Mouse (Mus musculus) adrenal gland, postnatal 36 days (tissue): Measurements from ENCODE around the gene Ctdsp1. TPM values are rescaled to one million over a fixed set of nuclear protein-coding genes. Genes with fewer than 3 reads are reported as not detected.

ENCODE experiments used
- DNase-seq, 2 experiments: peaks; one replicate each; pipeline ENCODE4 v3.0.0; 2021; ENCODE audit warnings: mixed read lengths in 1 of 2
- total RNA-seq, 2 experiments: library from RNA; stranded (reverse); gene quantifications; 2 replicates each; pipeline ENCODE4 v1.2.3; 2021

Gene Ctdsp1
- total RNA-seq, 2 experiments from 2014 or later: 128 to 176 TPM

DNA sequence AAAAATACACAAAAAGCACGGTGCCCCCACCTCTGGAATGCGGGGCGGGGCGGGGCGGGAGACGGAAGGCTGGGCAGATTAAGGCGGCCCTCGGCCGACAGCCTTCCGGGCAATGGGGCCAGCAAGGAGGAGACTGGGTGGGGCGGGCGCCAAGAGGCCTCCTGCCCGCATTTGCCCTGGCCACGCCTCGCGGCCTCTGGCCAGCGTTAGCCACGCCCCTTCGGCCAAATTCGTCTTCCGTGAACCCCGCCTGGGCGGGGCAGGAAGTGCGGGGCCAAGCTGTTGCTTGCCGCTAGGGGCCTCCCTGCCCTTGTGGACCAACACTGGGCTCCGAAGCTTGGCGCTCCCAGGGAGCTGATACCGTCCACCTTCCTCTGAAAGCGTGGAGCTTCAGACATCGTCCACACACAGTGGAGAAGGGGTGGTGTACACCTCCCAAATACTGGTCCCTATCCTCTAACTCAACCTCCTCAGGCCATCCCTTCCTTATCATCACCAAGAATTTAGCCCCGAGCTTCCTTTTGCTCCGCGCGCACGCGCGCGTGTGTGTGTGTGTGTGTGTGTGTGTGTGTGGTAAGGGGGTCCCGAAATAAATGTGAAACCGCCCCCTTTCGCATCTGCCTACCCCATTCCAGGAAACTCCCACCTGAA, 6.1 kb downstream of the Ctdsp1 start:
- DNase-seq: peak; percentile 100

DNA sequence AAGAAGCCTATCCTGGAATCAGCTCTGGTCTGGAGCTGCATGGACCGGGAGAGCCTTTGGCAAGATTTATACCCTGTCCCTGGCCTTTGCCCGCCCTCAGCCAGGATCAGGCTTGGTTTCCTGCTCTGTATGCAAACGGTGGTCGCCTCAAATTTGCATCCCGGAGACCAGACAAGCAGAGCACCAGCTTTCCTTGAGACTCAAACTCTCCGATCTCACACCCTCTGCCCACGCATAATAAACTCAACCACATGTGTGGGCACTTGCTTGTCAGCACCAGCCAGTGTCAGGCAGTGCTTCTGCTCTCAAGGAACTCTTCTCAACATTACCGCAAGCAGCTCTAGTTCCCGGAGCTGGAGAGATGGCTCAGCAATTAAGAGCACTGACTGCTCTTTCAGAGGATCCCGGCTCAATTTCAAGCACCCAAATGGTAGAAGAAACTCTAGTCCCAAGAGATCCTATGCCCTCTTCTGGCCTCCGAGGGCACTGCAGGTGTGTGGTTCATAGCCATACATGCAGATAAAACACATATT, 6.7 kb downstream of the Ctdsp1 start:
- DNase-seq: peak; percentile 78 to 83

DNA sequence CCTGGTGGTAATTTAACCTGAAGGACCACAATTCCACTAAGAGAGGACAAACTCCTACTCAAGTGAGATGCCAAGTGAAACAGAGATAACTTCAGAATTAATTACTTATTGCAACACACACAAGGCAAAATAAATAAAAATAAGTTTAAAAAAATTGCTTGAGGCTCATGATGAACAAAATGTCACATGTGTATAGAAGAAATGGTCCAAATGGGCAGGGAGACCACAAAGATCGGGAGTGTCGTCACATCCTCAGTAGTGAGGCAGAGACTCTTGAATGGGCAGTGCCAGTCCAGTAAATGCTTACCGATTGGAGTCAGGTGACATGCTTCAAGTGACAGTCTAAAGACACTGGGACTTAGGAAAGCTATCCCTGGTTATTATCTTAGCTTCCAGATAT, 9.2 kb downstream of the Ctdsp1 start:
- no peak for DNase-seq

DNA sequence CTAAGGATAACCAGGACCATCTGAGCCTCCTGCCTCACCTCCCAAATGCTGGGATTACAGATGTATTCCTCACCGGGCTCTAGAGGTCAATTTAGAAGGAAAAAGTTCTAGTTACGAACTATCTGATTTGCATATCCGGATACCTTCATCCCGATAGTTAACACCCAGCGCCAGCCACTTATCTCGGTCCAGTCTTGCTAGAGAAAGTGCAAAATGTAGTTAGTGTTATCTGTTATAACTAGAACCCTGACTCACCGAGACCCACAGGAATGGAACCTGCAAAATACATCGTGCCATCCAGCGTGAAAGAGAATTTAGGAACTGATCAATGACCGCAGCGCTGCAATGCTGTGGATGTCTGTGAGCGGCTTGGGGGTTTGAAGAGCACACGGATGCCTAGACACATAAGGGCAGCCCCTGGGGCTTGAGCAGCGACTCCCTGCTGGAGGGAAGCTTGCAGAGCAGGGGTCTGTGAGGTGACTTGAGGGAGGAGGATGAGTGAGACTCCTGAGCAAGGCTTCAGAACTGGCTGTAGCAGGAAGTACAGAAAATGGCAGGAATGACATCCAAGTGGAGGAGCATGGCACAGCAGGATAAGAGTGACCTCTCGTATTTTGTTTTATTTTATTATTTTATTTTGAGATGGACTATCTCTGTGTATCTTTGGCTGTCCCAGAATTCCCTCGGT, 9.8 kb downstream of the Ctdsp1 start:
- DNase-seq: no peak

DNA sequence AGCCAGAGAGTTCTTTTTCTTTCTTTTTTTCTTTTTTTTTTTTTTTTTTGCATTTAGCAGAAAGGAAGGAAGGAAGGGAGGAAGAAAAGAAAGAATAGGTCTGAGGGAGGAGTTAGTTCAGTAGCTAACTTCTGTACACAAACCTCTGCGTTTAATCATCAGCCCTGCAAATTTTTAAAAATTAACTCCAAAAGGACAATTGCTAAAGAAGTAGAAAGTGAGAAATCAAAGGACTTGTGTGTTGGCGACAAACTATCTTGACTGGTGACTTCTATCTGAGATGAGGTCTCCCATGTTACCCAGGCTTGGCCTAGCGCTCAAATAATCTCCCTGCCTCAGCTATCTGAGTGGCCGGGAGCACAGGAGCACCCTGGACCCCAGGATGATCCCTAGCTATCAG, 12.9 kb downstream of the Ctdsp1 start:
- no peak for DNase-seq

DNA sequence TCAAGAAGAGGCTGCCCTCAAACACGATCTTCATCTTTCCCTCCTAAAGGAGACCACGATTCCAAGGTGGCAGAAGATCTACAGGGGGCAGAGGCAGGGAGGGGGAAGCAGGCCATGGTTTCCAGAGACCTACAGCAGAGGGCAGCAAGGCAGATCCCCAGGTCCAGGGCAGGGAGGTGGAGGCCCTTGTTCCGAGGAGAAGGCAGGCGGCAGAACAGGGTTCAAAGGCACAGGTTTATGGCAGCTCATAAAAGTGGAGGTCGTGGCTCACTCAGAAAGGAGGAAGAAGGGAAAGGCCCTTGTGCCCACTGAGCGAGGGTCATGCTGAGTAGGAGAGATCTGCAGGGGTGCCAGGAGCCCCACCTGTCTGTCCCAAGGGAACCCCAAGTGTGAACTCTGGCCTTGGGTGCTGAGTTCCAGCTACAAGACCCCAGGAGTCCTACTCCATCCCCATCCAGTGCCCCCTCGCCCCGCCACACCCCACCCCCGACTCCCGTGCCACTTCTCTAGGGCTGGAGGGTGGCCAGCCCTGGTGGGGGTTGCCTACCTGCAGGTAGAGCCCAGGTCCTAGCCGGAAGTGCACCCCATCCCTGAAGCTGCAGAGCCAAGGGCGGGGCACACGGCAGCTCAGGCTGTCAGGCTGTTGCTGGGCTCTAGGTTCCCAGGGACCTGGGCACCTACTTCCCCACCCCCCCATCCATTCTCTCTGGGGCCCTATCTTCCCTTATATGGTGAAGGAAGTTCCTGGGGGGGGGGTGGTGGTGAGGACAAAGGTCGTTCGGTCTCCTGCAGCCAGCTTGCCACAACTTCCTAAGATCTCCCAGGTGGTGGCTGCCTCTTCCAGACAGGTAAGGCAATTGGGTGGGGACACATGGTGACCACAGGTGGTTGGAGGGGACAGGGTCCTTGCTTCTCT, 17.5 kb downstream of the Ctdsp1 start, which contains the start of gene Vil1:
TSS of gene Vil1 (plus strand) at position 788 of the 916 bp plus-strand sequence.
- DNase-seq: no peak

DNA sequence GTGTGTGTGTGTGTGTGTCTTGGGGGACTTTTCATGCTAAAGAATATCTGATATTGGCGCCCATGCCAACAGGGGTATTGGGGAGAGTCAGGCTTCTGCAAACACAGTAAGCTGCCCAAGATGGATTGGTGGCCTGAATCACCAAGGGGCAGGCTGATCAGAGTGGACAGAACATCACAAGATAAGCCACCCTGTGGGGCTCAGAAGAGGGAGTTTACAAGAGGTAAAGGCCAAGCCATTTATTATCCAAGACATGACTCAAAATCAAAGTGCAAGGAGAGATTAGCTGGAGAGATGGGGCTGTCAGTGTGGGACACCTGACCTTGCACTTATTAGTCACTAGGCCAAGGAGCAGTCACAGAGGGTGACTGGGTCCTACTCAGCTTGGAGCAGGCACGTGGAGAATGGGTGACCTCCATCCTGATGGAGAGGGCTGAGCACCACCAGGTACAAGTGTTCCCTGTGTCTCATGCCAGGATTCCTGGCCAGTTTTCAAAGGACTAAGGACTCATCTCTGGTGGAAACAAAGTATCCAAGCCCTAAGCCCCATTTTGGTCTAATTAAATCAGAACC, 20.5 kb downstream of the Ctdsp1 start:
- peak; percentile 70 to 74 for DNase-seq

DNA sequence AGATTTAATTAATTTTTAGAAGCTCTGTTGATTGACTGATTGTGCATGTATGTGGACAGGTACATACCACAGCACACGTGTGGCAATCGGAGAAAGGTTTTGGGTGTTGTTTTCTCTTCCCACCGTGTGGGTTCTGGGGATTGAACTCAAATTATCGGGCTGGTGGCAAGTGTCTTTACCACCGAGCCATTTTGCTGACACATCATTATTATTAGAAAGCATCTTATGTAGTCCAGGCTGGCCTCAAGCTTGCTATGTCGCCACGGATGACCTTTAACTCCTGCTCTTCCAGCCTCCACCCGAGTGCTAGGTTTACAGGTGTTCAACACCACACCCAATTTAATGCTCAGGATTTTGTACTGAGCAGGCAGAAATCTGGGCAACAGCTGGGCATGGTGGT, 21.4 kb downstream of the Ctdsp1 start:
- DNase-seq: no peak

DNA sequence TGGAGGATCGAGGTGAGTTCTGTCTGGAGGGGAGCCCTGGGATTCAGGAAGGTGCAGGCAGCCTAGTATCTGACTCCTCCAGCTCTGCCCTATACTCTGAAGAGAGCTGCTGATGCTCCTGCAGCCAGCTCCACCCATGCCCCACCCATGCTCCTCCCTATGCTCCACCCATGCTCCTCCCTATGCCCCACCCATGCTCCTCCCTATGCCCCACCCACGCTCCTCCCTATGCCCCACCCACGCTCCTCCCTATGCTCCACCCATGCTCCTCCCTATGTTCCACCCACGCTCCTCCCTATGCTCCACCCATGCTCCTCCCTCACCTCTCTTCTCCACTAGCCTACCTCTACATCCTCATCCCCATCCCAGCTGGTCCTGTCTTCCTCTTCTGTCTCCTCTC, 23.8 kb downstream of the Ctdsp1 start:
- peak; percentile 51 to 57 for DNase-seq

DNA sequence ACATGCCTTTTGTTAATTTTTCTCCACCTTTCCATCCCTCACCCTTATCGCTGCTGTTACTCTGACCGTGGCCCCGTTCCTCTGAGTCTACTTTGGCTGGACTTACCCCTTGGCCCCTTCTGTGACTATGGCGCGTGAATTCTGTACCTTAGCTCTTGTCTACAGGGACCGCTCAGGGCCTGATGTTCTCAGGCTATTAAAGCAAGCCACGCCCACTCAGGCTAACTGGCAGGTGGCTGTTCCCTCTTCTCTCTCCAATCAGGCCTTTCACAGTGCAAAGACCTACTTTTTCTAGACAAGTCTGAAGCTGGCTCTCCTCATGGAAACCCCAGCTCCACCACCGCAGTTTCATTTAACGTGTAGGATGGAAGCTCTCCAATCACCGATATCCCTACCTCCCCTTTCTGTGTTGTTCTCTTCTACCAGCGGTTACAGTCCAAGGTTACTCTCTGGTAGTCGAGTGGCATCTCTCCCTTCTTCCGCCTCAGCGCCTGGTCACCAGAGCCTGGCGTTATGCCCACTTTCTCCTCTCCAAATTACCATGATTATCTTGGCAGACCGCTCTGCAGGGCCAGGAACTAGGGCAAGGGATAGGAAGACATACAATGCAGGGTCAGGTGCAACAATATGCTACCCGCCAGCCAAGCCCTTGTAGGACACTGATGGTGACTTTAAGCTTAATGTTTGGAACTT, 27.6 kb downstream of the Ctdsp1 start:
- peak; percentile 75 to 78 for DNase-seq

DNA sequence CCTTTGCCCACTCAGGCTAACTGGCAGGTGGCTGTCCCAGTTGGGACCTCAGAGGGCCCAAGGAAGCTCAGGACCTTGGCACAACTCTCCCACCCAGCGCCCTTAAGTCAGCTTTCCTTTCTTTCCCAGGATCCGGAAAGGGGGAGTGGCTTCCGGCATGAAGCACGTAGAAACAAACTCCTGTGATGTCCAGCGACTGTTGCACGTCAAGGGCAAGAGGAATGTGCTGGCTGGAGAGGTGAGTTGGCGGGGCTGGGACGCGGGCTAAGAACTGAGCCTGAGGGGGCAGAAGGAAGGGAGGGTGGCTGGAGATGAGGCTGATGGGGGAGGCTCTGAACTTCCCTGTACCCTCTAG, 28.1 kb downstream of the Ctdsp1 start:
- DNase-seq: peak; percentile 38 to 51

DNA sequence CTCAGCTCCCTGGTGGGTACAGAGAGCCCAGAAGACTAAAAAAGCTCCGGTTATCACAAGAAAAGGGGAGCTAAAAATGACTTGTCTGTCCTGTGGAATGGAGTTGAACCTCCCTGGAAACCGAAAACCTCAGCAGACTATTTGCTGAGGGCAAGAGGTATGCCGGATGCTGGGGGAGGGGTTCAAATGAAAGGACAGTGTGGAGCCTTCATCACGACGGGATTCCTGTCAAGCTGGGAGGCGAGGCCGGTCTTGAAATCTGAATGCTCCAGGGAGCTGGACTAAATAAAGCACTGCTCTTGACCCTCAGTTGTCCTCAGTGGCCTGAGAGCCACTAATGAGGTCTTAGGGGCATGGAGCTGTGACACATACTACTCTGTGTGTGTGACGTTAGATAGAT, 31.8 kb downstream of the Ctdsp1 start:
- DNase-seq: no peak

DNA sequence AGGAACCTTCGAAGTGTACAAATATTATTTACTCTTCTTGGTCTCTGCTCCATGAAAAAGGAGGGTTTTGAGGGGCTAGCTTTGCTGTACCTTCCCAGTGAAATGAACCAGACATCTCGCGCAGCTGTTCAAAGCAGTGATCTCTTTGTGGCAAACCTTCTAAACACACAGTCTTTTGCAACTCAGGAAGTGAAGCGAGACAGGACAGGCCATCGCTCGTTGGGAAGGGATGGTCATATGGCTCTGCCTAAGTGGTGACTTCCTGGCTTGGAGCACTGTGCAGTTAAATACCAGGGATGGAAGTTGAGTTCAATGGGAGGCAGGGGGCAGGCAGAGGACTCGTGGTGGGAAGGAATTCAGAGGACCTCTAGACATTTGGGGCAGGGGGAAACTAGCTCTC, 34.5 kb downstream of the Ctdsp1 start:
- DNase-seq: no peak

DNA sequence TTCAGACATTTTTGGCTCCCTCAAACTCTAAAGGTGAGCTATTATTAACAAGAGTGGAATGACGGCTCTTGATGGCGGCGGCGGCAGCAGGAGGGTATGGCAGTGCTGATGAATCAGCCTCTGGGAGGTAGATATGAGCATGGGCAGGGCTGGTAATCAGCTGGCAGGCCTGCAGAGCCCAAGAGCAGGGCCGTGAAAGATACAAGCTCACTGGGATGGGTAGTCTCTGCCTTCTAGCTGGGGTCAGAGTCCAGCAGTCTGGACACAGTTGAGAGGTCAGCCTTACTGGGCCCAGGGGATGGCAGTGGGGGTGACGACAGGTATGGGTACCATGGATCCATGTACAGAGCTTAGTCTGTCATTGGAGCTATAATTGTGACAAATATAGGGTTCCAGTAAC, 41.9 kb downstream of the Ctdsp1 start:
- DNase-seq: no peak

DNA sequence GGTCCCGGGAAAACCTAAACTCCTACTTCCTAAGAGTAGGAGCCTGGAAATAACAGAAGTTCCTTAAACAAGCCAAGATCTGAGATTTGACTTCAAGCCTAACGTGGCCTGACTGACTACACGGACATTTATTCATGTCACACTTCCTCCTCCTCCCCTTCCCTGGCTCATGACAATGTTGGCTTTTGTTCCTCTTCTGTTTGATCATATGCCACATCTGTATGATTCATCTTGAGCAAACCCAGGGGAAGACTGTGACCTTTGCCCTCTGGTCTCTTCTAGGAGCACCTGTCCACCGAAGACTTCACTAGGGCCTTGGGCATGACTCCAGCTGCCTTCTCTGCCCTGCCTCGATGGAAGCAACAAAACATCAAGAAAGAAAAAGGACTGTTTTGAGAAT, 43.3 kb downstream of the Ctdsp1 start:
- DNase-seq: no peak

DNA sequence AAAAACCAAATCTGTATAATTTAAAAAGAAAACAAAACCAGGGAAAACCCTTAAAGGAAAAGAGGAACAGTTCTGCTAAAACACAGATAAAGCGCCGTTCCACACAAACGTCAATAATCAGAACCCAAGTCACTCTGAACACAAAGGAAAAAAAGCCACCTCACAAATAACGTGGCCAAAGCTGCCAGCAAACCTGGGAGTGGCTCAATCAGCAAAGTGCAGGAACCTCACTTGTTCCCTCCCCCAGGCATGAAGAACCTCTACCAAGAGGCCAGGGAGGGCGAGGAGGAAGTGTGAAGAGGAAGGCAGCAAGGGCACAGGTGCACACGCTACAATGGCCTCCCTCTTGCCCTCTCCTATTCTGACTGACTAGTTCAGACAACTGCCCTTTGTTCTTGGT, 44.3 kb downstream of the Ctdsp1 start:
- DNase-seq: no peak

DNA sequence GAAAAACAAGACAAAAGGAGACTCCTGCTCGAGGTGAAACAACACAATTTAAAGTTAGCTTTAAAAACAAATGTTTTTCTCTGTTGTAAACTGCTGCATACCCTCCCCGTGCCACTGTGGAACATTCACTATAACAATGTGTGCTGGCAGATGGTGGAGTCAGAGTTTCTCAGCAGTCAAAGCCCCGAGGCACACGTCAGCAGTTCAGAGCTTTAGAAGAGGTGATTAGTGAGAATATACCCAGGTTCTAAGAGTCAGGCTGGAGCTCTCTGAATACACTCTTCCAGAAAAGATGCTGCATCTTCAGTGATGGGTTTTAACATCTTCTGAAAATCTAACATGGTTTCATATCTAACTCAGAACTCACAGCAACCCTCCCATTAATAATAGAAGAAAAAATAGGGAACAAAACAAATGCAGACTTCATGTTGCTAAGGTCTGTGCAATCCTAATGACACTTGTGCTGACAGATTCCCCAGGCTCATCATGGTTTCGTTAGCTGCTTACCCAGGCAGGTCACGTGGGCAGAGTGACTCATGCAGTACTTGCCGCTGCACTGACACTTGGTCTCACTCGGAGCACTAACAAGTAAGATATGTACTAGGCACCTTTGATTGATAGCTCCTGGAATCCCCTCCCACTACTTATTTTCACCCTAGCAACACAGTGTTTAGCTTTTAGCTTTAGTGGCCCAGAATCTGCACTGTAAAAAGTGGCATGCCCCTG, 46.6 kb downstream of the Ctdsp1 start:
- DNase-seq: peak; percentile 91 to 92

DNA sequence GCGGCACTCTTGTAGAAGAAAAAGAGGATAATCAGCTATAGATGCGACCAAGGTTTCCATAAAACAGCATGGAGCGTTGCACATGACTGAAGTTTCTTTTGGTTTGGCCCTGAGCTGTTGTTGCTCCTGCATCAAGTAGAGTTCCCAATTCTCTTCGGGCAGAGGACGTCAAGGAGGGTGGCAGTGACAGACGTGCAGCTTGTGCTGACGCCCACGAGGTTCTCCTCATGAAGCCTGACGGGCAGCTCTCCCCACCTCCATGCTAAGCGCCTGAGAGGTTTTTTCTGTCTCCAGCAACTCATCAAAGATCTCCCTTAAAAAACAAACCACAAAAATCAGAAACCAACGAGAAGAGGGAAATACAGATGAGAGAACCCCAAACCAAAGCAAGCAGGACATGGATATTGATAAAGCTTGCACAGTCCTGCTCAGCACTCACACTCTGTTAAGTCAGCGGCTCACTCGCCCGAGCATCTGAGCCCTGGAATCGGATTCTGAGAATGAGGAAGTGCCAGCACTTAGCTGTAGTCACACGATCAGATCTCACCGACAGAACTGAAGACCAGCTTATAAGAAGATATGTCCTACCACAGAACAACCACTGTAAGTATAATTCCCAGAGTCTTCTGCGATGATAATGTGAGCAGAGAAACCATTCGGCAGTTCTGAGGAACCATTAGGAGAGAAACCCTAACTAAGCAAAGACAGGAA, 48.0 kb downstream of the Ctdsp1 start:
- no peak for DNase-seq

DNA sequence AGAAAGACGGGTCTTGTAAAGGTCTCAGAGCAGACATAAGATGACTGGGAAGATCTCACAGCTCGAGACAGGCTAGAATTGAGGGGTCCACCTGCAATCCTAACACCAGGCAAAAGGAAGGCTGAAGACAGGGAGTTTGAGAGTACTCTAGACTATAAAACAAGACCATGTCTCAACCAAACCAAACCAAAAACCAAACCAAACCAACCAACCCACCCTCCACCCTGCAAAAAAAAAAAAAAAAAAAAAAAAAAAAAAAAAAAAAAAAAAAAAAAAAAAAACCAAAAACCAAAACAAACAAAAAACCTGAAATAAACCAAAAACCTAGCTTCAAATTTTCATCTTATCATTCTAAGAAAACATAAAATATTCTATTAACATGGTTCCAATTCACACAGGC, 53.2 kb downstream of the Ctdsp1 start:
- DNase-seq: no peak
